Mouse (Mus musculus): ENCODE measurements around the gene Olfr788. TPM values are rescaled to one million over a fixed set of nuclear protein-coding genes. Genes with fewer than 3 reads are reported as not detected.

Olfr788 gene
- not detected in 2 replicates for polyA plus RNA-seq (2015; fragmentation: Nextera tagmentation; extraction: Ambion mirVana)

GRCm38 (mm10) chr10:129470698-129471097, at the start of gene Olfr788:
Olfr788 (plus strand) TSS chr10:129470998.
- ATAC-seq (ENCODE audit: low read depth): no peak
- no peaks in the 10 kb centered on the region for H3K9me3 ChIP-seq (ENCODE audit: control insufficient read depth, low read length)
- H3K27ac ChIP-seq (ENCODE audit: low read length): no peak within 1 kb of the TSS
- no peaks in the 10 kb centered on the region for H3K4me1 ChIP-seq (replicated peaks; ENCODE audit: control insufficient read depth, insufficient read depth, low read length)
- no peak within 1 kb of the TSS for H3K4me2 ChIP-seq (ENCODE audit: low read depth, low read length)
- H3K4me3 ChIP-seq (ENCODE audit: low read length): no peak within 1 kb of the TSS
- H3K36me3 ChIP-seq (ENCODE audit: control insufficient read depth, insufficient read depth, low read length): no peaks in the 10 kb centered on the region
- H3K9ac ChIP-seq (ENCODE audit: low read length): no peak within 1 kb of the TSS
- no peaks in the 10 kb centered on the region for H3K27me3 ChIP-seq (ENCODE audit: control insufficient read depth, insufficient read depth, low read depth, low read length)

DNA sequence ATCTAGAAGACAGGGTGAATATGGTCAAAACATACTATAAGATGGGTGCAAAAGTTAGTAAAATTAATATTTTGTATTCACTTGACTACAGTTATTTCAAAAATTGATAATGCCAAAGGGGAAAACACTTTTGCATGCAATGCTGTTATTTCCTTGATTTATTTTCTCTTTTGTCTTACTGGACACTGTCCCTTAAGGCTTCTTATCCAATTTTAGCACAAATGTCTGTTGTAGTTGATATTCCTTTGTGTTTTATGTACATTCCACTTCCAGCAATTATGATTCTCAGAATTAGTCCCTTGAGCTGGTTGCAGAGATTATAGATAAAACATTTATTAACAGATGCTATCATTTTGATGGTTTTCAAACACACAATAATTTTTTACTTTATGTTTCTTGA, 43.8 kb upstream of the Olfr788 start, which contains the start of gene Olfr786:
Gene Olfr786 (plus strand): TSS at position 301 of the 400 bp plus-strand sequence.
- H3K4me1 ChIP-seq (replicated peaks; ENCODE audit: control insufficient read depth, insufficient read depth, low read length): no peaks in the 10 kb centered on the region
- H3K36me3 ChIP-seq (ENCODE audit: control insufficient read depth, insufficient read depth, low read length): no peaks in the 10 kb centered on the region
- no peaks in the 10 kb centered on the region for H3K27me3 ChIP-seq (ENCODE audit: control insufficient read depth, insufficient read depth, low read depth, low read length)
- no peak within 1 kb of the TSS for H3K4me2 ChIP-seq (ENCODE audit: low read depth, low read length)
- no peak within 1 kb of the TSS for H3K4me3 ChIP-seq (ENCODE audit: low read length)
- no peak for ATAC-seq (ENCODE audit: low read depth)
- no peak within 1 kb of the TSS for H3K9ac ChIP-seq (ENCODE audit: low read length)
- H3K9me3 ChIP-seq (ENCODE audit: control insufficient read depth, low read length): no peaks in the 10 kb centered on the region
- no peak within 1 kb of the TSS for H3K27ac ChIP-seq (ENCODE audit: low read length)

GRCm38 (mm10) chr10:129461562-129461961, 9.2 kb upstream of the Olfr788 start, which contains the start of gene Olfr787:
Olfr787 (plus strand) TSS chr10:129461862.
- H3K27me3 ChIP-seq (ENCODE audit: control insufficient read depth, insufficient read depth, low read depth, low read length): no peaks in the 10 kb centered on the region
- WGBS: 76% methylated on average over 3 of the region's 3 CpGs
- no peak within 1 kb of the TSS for H3K27ac ChIP-seq (ENCODE audit: low read length)
- H3K4me2 ChIP-seq (ENCODE audit: low read depth, low read length): no peak within 1 kb of the TSS
- H3K36me3 ChIP-seq (ENCODE audit: control insufficient read depth, insufficient read depth, low read length): no peaks in the 10 kb centered on the region
- ATAC-seq (ENCODE audit: low read depth): no peak
- no peaks in the 10 kb centered on the region for H3K4me1 ChIP-seq (replicated peaks; ENCODE audit: control insufficient read depth, insufficient read depth, low read length)
- H3K9ac ChIP-seq (ENCODE audit: low read length): no peak within 1 kb of the TSS
- no peaks in the 10 kb centered on the region for H3K9me3 ChIP-seq (ENCODE audit: control insufficient read depth, low read length)
- H3K4me3 ChIP-seq (ENCODE audit: low read length): no peak within 1 kb of the TSS

GRCm38 (mm10) chr10:129473256-129473655, 2.5 kb downstream of the Olfr788 start:
- no peak overlapping the region for H3K9ac ChIP-seq (ENCODE audit: low read length)
- no peak overlapping the region for H3K4me3 ChIP-seq (ENCODE audit: low read length)
- no peaks in the 10 kb centered on the region for H3K9me3 ChIP-seq (ENCODE audit: control insufficient read depth, low read length)
- no peak overlapping the region for H3K4me2 ChIP-seq (ENCODE audit: low read depth, low read length)
- no peaks in the 10 kb centered on the region for H3K4me1 ChIP-seq (replicated peaks; ENCODE audit: control insufficient read depth, insufficient read depth, low read length)
- ATAC-seq (ENCODE audit: low read depth): no peak
- no peak overlapping the region for H3K27ac ChIP-seq (ENCODE audit: low read length)
- no peaks in the 10 kb centered on the region for H3K27me3 ChIP-seq (ENCODE audit: control insufficient read depth, insufficient read depth, low read depth, low read length)
- WGBS: 72% methylated on average over 2 of the region's 2 CpGs
- no peaks in the 10 kb centered on the region for H3K36me3 ChIP-seq (ENCODE audit: control insufficient read depth, insufficient read depth, low read length)

- Histone ChIP-seq H3K4me2 (ENCODE audit: low read depth, low read length) (no peak overlapping the region), H3K36me3 (ENCODE audit: control insufficient read depth, insufficient read depth, low read length) (no peaks in the 10 kb centered on the region), H3K4me3 (ENCODE audit: low read length) (no peak overlapping the region), H3K27me3 (ENCODE audit: control insufficient read depth, insufficient read depth, low read depth, low read length) (no peaks in the 10 kb centered on the region), H3K27ac (ENCODE audit: low read length) (no peak overlapping the region), H3K9ac (ENCODE audit: low read length) (no peak overlapping the region), H3K9me3 (ENCODE audit: control insufficient read depth, low read length) (no peaks in the 10 kb centered on the region), H3K4me1 (replicated peaks; ENCODE audit: control insufficient read depth, insufficient read depth, low read length) (no peaks in the 10 kb centered on the region)
- ATAC-seq (ENCODE audit: low read depth): no peak
Observed at GRCm38 (mm10) chr10:129473723-129474122, 2.9 kb downstream of the Olfr788 start.

- no peak within 1 kb of the TSS for H3K27ac ChIP-seq (ENCODE audit: low read length)
- WGBS: 35% methylated on average over 2 of the region's 2 CpGs
Observed at GRCm38 (mm10) chr10:129484452-129484851, 13.7 kb downstream of the Olfr788 start, which contains the start of gene Olfr789. Olfr789 (plus strand) TSS chr10:129484752.

GRCm38 (mm10) chr10:129490101-129490500, 19.3 kb downstream of the Olfr788 start:
- Histone ChIP-seq H3K4me3 (ENCODE audit: low read length) (no peak overlapping the region), H3K9me3 (ENCODE audit: control insufficient read depth, low read length) (no peaks in the 10 kb centered on the region), H3K4me2 (ENCODE audit: low read depth, low read length) (no peak overlapping the region), H3K27ac (ENCODE audit: low read length) (no peak overlapping the region), H3K27me3 (ENCODE audit: control insufficient read depth, insufficient read depth, low read depth, low read length) (no peaks in the 10 kb centered on the region), H3K9ac (ENCODE audit: low read length) (no peak overlapping the region), H3K4me1 (replicated peaks; ENCODE audit: control insufficient read depth, insufficient read depth, low read length) (no peaks in the 10 kb centered on the region), H3K36me3 (ENCODE audit: control insufficient read depth, insufficient read depth, low read length) (no peaks in the 10 kb centered on the region)
- ATAC-seq (ENCODE audit: low read depth): no peak
- 80% methylated on average over 2 of the region's 2 CpGs for WGBS

More at GRCm38 (mm10) chr10:129484452-129484851, 13.7 kb downstream of the Olfr788 start, which contains the start of gene Olfr789:
- Histone ChIP-seq H3K9ac (ENCODE audit: low read length) (no peak within 1 kb of the TSS), H3K9me3 (ENCODE audit: control insufficient read depth, low read length) (no peaks in the 10 kb centered on the region), H3K27me3 (ENCODE audit: control insufficient read depth, insufficient read depth, low read depth, low read length) (no peaks in the 10 kb centered on the region), H3K4me2 (ENCODE audit: low read depth, low read length) (no peak within 1 kb of the TSS), H3K4me1 (replicated peaks; ENCODE audit: control insufficient read depth, insufficient read depth, low read length) (no peaks in the 10 kb centered on the region), H3K36me3 (ENCODE audit: control insufficient read depth, insufficient read depth, low read length) (no peaks in the 10 kb centered on the region), H3K4me3 (ENCODE audit: low read length) (no peak within 1 kb of the TSS)
- no peak for ATAC-seq (ENCODE audit: low read depth)

DNA sequence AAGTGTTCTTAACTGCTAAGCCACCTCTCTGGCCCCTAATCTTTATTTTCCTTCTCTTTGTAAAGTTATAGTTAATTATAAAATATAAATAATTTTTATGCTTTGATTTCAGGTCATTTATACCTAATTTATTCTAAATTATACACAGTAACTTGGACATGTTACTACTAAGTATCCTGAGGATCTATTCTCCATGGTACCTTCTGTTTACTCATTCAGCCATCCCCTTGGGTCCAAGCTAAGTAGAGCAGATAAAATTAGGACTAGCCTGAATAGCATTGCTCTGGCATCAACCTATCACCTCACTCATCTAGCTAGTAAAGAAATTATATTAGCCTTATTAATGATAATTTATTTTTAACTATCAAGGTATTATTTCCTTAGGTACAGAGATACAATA, 27.4 kb downstream of the Olfr788 start, which contains the start of gene Olfr790:
Gene Olfr790 (plus strand): TSS at position 301 of the 400 bp plus-strand sequence.
- ATAC-seq (ENCODE audit: low read depth): no peak

GRCm38 (mm10) chr10:129521492-129521891, 50.7 kb downstream of the Olfr788 start, which contains the start of gene Olfr791:
Olfr791 (plus strand) TSS chr10:129521792.
- no peak for ATAC-seq (ENCODE audit: low read depth)

More for the DNA sequence above, 27.4 kb downstream of the Olfr788 start, which contains the start of gene Olfr790:
- H3K9me3 ChIP-seq (ENCODE audit: control insufficient read depth, low read length): no peaks in the 10 kb centered on the region
- H3K4me2 ChIP-seq (ENCODE audit: low read depth, low read length): no peak within 1 kb of the TSS
- no peaks in the 10 kb centered on the region for H3K36me3 ChIP-seq (ENCODE audit: control insufficient read depth, insufficient read depth, low read length)
- H3K4me3 ChIP-seq (ENCODE audit: low read length): no peak within 1 kb of the TSS
- H3K4me1 ChIP-seq (replicated peaks; ENCODE audit: control insufficient read depth, insufficient read depth, low read length): no peaks in the 10 kb centered on the region
- no peak within 1 kb of the TSS for H3K9ac ChIP-seq (ENCODE audit: low read length)
- H3K27ac ChIP-seq (ENCODE audit: low read length): no peak within 1 kb of the TSS
- no peaks in the 10 kb centered on the region for H3K27me3 ChIP-seq (ENCODE audit: control insufficient read depth, insufficient read depth, low read depth, low read length)

More at GRCm38 (mm10) chr10:129521492-129521891, 50.7 kb downstream of the Olfr788 start, which contains the start of gene Olfr791:
- Histone ChIP-seq H3K27me3 (ENCODE audit: control insufficient read depth, insufficient read depth, low read depth, low read length) (no peaks in the 10 kb centered on the region), H3K4me3 (ENCODE audit: low read length) (no peak within 1 kb of the TSS), H3K27ac (ENCODE audit: low read length) (no peak within 1 kb of the TSS), H3K4me1 (replicated peaks; ENCODE audit: control insufficient read depth, insufficient read depth, low read length) (no peaks in the 10 kb centered on the region), H3K9me3 (ENCODE audit: control insufficient read depth, low read length) (no peaks in the 10 kb centered on the region), H3K9ac (ENCODE audit: low read length) (no peak within 1 kb of the TSS), H3K4me2 (ENCODE audit: low read depth, low read length) (no peak within 1 kb of the TSS), H3K36me3 (ENCODE audit: control insufficient read depth, insufficient read depth, low read length) (no peaks in the 10 kb centered on the region)
- 61% methylated on average over 3 of the region's 3 CpGs for WGBS
